ENCODE assay signal across 10 mouse cellular contexts in the genomic region with DNA sequence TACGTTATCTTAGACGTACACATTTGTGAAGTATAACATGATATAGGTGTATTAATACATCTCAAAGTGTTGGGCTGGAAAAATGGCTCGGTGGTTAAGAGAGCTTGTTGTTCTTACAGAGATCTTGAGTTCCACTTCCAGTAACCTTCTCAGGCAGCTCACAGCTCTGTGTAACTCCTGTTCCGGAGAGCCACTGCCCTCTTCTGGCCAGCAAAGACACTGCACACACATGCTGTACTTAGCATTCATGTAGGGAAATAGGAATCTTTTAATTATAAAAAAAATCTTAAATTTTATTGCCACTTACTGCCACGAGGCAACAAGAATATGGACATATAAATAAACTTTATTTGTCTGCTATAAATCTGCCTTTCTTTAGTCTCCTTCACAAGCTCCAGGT. TPM values are rescaled to one million over a fixed set of nuclear protein-coding genes. Genes with fewer than 3 reads are reported as not detected.
DNase-seq lines count a peak whose midpoint lies in the region; ATAC-seq and TF ChIP-seq lines count a peak whose summit lies in the region.
"Had no signal": no experiment of that assay in that cellular context is flagged by ENCODE, and none has a peak within 500 bp of the region (broad histone marks: within the 10 kb centered on the region; RNA-seq: fewer than 3 reads in every experiment).

No protein-coding gene starts in this region.

- DNase-seq in kidney, adult 9 months, result peak; percentile 13
- DNase-seq in right cerebral cortex, postnatal 14 days, result peak; percentile 25
- no peak for DNase-seq in right cerebral cortex, postnatal 25 days
- DNase-seq in embryo, embryonic 11 days, result peak; percentile 13
- DNase-seq in stomach, postnatal 0 days (ENCODE audit: low spot score), result no peak
- no peak for DNase-seq in layer of hippocampus, adult 18-20 months (ENCODE audit: low spot score in 2 of 2)
- DNase-seq in testis, postnatal 14 days (ENCODE audit: low spot score), result no peak
- DNase-seq: cerebellum, adult 11 months had no signal

- H3K27me3 ChIP-seq in kidney, embryonic 14.5 days (ENCODE audit: control insufficient read depth, insufficient read depth, low read length), result no peaks in the 10 kb centered on the region
- H3K27me3 ChIP-seq in stomach, postnatal 0 days (ENCODE audit: control insufficient read depth, insufficient read depth, low read length), result no peaks in the 10 kb centered on the region

- H3K36me3 ChIP-seq in kidney, embryonic 14.5 days (ENCODE audit: control insufficient read depth, insufficient read depth, low read length), result no peaks in the 10 kb centered on the region
- no peaks in the 10 kb centered on the region for H3K36me3 ChIP-seq in stomach, postnatal 0 days (ENCODE audit: control insufficient read depth, insufficient read depth, low read length)
- H3K36me3 ChIP-seq: forebrain, embryonic 10.5 days had no signal

- H3K9ac ChIP-seq in kidney, embryonic 14.5 days (ENCODE audit: low read depth, low read length), result no peak overlapping the region
- no peak overlapping the region for H3K9ac ChIP-seq in stomach, postnatal 0 days (ENCODE audit: low read length)

- 65% methylated on average over 5 of the region's 5 CpGs for WGBS in kidney, embryonic 14.5 days
- 68% methylated on average over 5 of the region's 5 CpGs for WGBS in stomach, postnatal 0 days

- TF ChIP-seq CTCF in stomach, postnatal 0 days (IDR thresholded peaks at IDR 0.05; ENCODE audit: low read depth), result peak; percentile 53

- no peaks in the 10 kb centered on the region for H3K9me3 ChIP-seq in kidney, embryonic 14.5 days (ENCODE audit: control insufficient read depth, low read length)
- no peaks in the 10 kb centered on the region for H3K9me3 ChIP-seq in stomach, postnatal 0 days (ENCODE audit: control insufficient read depth, low read length)
- H3K9me3 ChIP-seq: forebrain, embryonic 10.5 days had no signal

- H3K4me2 ChIP-seq in kidney, embryonic 14.5 days (replicated peaks; ENCODE audit: low read depth, low read length), result no peak overlapping the region
- H3K4me2 ChIP-seq in stomach, postnatal 0 days (replicated peaks; ENCODE audit: low read depth), result no peak overlapping the region

- no peaks in the 10 kb centered on the region for H3K4me1 ChIP-seq in kidney, embryonic 14.5 days (ENCODE audit: control insufficient read depth, insufficient read depth, low read length)
- no peaks in the 10 kb centered on the region for H3K4me1 ChIP-seq in stomach, postnatal 0 days (replicated peaks; ENCODE audit: control insufficient read depth, insufficient read depth)
- H3K4me1 ChIP-seq: forebrain, embryonic 10.5 days had no signal

- no peak overlapping the region for H3K4me3 ChIP-seq in kidney, embryonic 14.5 days (ENCODE audit: low read length)
- H3K4me3 ChIP-seq in stomach, postnatal 0 days (ENCODE audit: low read depth, low read length), result no peak overlapping the region
- H3K4me3 ChIP-seq: forebrain, embryonic 10.5 days had no signal

- H3K27ac ChIP-seq in kidney, embryonic 14.5 days (ENCODE audit: low read depth, low read length), result no peak overlapping the region
- H3K27ac ChIP-seq in stomach, postnatal 0 days (replicated peaks), result no peak overlapping the region
- H3K27ac ChIP-seq: forebrain, embryonic 10.5 days had no signal

- TF ChIP-seq EP300 in stomach, postnatal 0 days (optimal IDR thresholded peaks at IDR 0.05), result no peak

- no peak for ATAC-seq in kidney, embryonic 14.5 days (ENCODE audit: low FRiP score, low TSS enrichment)
- no peak for ATAC-seq in stomach, postnatal 0 days (ENCODE audit: low FRiP score, low TSS enrichment)

RNA-seq across cellular contexts. Expression of a gene that starts 56.3 kb away (rescaled TPM):
- polyA plus RNA-seq in kidney, embryonic 14.5 days (2014; fragmentation: Nextera tagmentation; extraction: Ambion mirVana), result 0.30 and 0.39 TPM in 2 replicates
- polyA plus RNA-seq in stomach, postnatal 0 days (2015; fragmentation: Nextera tagmentation; extraction: Ambion mirVana), result 0.04 and 0.06 TPM in 2 replicates
- 1 to 10 TPM; 1.9 to 2.3 TPM for total RNA-seq in layer of hippocampus, adult 18-20 months (2021)

Comparison
In these comparisons a context has a peak if more than half of its experiments do, and no peak if none do; other contexts are left out.
1. DNase-seq: peak in kidney, adult 9 months (single experiment), right cerebral cortex, postnatal 14 days (single experiment) and embryo, embryonic 11 days (single experiment); none in right cerebral cortex, postnatal 25 days (single experiment), stomach, postnatal 0 days (single experiment), layer of hippocampus, adult 18-20 months (0 of 2) and testis, postnatal 14 days (single experiment).